Mouse (Mus musculus) embryonic facial prominence, embryonic 14.5 days (tissue): ENCODE data around the gene Rasal2. TPM values are rescaled to one million over a fixed set of nuclear protein-coding genes. Genes with fewer than 3 reads are reported as not detected.
A peak's percentile ranks its signal among the peaks of the same experiment; 100 is the strongest.

Experiments
- ATAC-seq: fragments of 200-750 bp; cut with Nextera tagmentation; 2 replicates; pipeline ENCODE4 v1.8.0; 2017; ENCODE audit warnings: low read depth, moderate number of reproducible peaks, moderate TSS enrichment
- DNase-seq: peaks from one replicate; pipeline ENCODE4 v3.0.0-alpha.2; 2015; ENCODE audit warnings: low spot score
- H3K27ac ChIP-seq: fragments of 300-500 bp; sonication (generic); replicated peaks from 2 replicates; pipeline ENCODE4 v1.5.1; 2014; ENCODE audit warnings: low read depth, mild to moderate bottlenecking, low read length, moderate library complexity
- H3K27me3 ChIP-seq: fragments of 300-500 bp; sonication (generic); replicated peaks from 2 replicates; pipeline ENCODE4 v1.6.1; 2014; ENCODE audit warnings: low read length; ENCODE audit not compliant: control insufficient read depth, insufficient read depth
- H3K36me3 ChIP-seq: fragments of 300-500 bp; sonication (generic); 2 replicates; pipeline ENCODE4 v1.6.1; 2014; ENCODE audit warnings: low read length, mixed read lengths; ENCODE audit not compliant: control insufficient read depth, insufficient read depth
- H3K4me1 ChIP-seq: fragments of 300-500 bp; sonication (generic); 2 replicates; pipeline ENCODE4 v1.6.1; 2014; ENCODE audit warnings: antibody characterized with exemption, low read length; ENCODE audit not compliant: control insufficient read depth, insufficient read depth
- H3K4me2 ChIP-seq: fragments of 300-500 bp; sonication (generic); 2 replicates; pipeline ENCODE4 v1.6.1; 2014; ENCODE audit warnings: low read depth, mild to moderate bottlenecking, low read length, moderate library complexity, mixed read lengths
- H3K4me3 ChIP-seq: fragments of 300-500 bp; sonication (generic); 2 replicates; pipeline ENCODE4 v1.5.1; 2014; ENCODE audit warnings: low read depth, mild to moderate bottlenecking, low read length
- H3K9ac ChIP-seq: fragments of 300-500 bp; sonication (generic); 2 replicates; pipeline ENCODE4 v1.6.1; 2014; ENCODE audit warnings: low read depth, mild to moderate bottlenecking, low read length, moderate library complexity, mixed read lengths
- H3K9me3 ChIP-seq: fragments of 300-500 bp; sonication (generic); 2 replicates; pipeline ENCODE4 v1.6.1; 2016; ENCODE audit warnings: low read length; ENCODE audit not compliant: control insufficient read depth
- WGBS: fragments of 180-500 bp; shearing (Covaris S2); extraction: QIAGEN DNeasy Blood & Tissue Kit; methylation state at CpG from one replicate; pipeline ENCODE4 v1.1.7; 2014; 5-methylcytosine and 5-hydroxymethylcytosine counted together
- polyA plus RNA-seq: library from polyadenylated mRNA; unstranded; fragments of >200 nt; fragmentation: Nextera tagmentation; extraction: Ambion mirVana; gene quantifications from 2 replicates; pipeline ENCODE4 v1.2.1, GENCODE M21; 2014

The Rasal2 gene
- polyA plus RNA-seq = 12.9 and 14.8 TPM in 2 replicates

- DNase-seq = peak; percentile 99
- peak within 1 kb of the TSS; percentile 85 for H3K9ac ChIP-seq
Measured at GRCm38 (mm10) chr1:157412454-157413369, at the start of gene Rasal2. Rasal2 (minus strand) TSS chr1:157412595.

DNA sequence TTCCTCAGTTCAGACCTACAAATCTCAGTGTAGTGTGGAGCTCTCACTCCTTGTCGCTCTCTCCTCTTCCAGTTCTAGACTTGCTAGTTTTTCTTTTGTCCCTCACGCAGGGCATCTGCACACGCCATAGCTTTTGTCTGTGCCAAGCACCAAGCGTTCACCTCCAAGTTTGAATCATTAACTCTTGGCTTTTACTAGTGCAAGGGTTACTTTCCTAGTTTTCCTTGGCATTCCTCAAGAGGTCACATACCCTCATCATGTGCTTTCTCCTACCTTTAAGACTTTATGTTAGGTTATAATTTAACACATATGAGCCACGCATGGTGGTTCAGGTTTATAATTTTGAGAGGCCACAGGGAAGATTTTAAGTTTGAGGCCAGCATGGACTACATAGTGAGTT, 48.9 kb upstream of the Rasal2 start:
- H3K36me3 ChIP-seq = no peaks in the 10 kb centered on the region
- H3K4me1 ChIP-seq = no peaks in the 10 kb centered on the region
- no peak overlapping the region for H3K4me3 ChIP-seq
- no peaks in the 10 kb centered on the region for H3K27me3 ChIP-seq
- WGBS = 96% methylated on average over 5 of the region's 5 CpGs
- H3K4me2 ChIP-seq = no peak overlapping the region
- no peak overlapping the region for H3K27ac ChIP-seq
- DNase-seq (no peak), ATAC-seq (no peak)
- no peak overlapping the region for H3K9ac ChIP-seq
- no peaks in the 10 kb centered on the region for H3K9me3 ChIP-seq

More at GRCm38 (mm10) chr1:157412454-157413369, at the start of gene Rasal2:
- WGBS = 1% methylated on average over 47 of the region's 62 CpGs
- Histone ChIP-seq H3K4me2 (peak within 1 kb of the TSS; percentile 84), H3K4me3 (peak within 1 kb of the TSS; percentile 87), H3K9me3 (no peaks in the 10 kb centered on the region), H3K27ac (peak within 1 kb of the TSS; percentile 91), H3K27me3 (no peaks in the 10 kb centered on the region), H3K36me3 (no peaks in the 10 kb centered on the region), H3K4me1 (peaks cover 8% of the 10 kb centered on the region)
- peak; percentile 98 for ATAC-seq

- Histone ChIP-seq H3K4me3 (no peak overlapping the region), H3K9me3 (no peaks in the 10 kb centered on the region), H3K4me2 (no peak overlapping the region), H3K36me3 (no peaks in the 10 kb centered on the region), H3K9ac (no peak overlapping the region), H3K27ac (no peak overlapping the region), H3K27me3 (no peaks in the 10 kb centered on the region), H3K4me1 (no peaks in the 10 kb centered on the region)
- peak; percentile 79 for DNase-seq
- WGBS = 85% methylated on average over 5 of the region's 5 CpGs
- ATAC-seq = 0 out of 2 replicates have a peak, but pooled peaks have one; percentile 30
Measured at GRCm38 (mm10) chr1:157459904-157460303, 47.5 kb upstream of the Rasal2 start.

- peak; percentile 89 for DNase-seq
- WGBS = 12% methylated on average over 21 of the region's 29 CpGs
- Histone ChIP-seq H3K36me3 (no peaks in the 10 kb centered on the region), H3K4me3 (peak within 1 kb of the TSS; percentile 34), H3K4me1 (no peaks in the 10 kb centered on the region), H3K27ac (peak within 1 kb of the TSS; percentile 48), H3K4me2 (peak within 1 kb of the TSS; percentile 60), H3K27me3 (no peaks in the 10 kb centered on the region), H3K9ac (peak within 1 kb of the TSS; percentile 60), H3K9me3 (no peaks in the 10 kb centered on the region)
- peak; percentile 89 for ATAC-seq
Measured at GRCm38 (mm10) chr1:157458421-157459208, 46.2 kb upstream of the Rasal2 start, which contains the start of gene Cryzl2. Cryzl2 (plus strand) TSS chr1:157458577.

- Histone ChIP-seq H3K27ac (peak overlapping the region; percentile 48; the same call in 1 of the 2 replicates), H3K4me1 (no peaks in the 10 kb centered on the region), H3K27me3 (no peaks in the 10 kb centered on the region), H3K9ac (no peak overlapping the region), H3K9me3 (no peaks in the 10 kb centered on the region), H3K4me2 (peak overlapping the region; percentile 60; the same call in 1 of the 2 replicates), H3K36me3 (no peaks in the 10 kb centered on the region), H3K4me3 (peak overlapping the region; percentile 34; the same call in 1 of the 2 replicates)
- peak; percentile 45; the same call in 1 of the 2 replicates for ATAC-seq
- 81% methylated on average over 3 of the region's 3 CpGs for WGBS
- DNase-seq = no peak
Measured at GRCm38 (mm10) chr1:157457789-157458188, 45.4 kb upstream of the Rasal2 start.

DNA sequence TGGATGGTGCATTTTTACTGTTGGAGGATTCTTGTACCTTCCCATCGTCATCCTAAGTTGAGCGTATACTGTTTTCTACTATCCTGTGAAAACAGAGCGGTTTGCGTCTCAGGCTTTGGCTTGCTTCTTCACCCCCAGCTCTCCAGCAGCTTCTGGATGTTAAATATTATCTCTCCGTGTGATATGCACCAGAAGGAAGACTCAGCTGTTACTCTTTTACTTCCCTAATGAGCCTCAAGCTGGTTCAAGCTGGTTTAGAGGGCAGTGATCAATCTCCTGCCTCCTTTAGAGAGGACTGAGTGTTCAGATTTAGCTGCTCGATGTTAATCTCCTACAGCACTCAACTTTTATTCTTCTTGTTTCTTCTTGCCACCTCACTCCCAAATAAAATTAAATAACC, 42.5 kb upstream of the Rasal2 start:
- Histone ChIP-seq H3K9me3 (no peaks in the 10 kb centered on the region), H3K4me2 (no peak overlapping the region), H3K27me3 (peaks cover 11% of the 10 kb centered on the region), H3K27ac (no peak overlapping the region), H3K36me3 (no peaks in the 10 kb centered on the region), H3K4me3 (no peak overlapping the region), H3K4me1 (peaks cover 4% of the 10 kb centered on the region), H3K9ac (no peak overlapping the region)
- no peak for DNase-seq
- 83% methylated on average over 6 of the region's 6 CpGs for WGBS
- ATAC-seq = no peak

- peaks cover 10% of the 10 kb centered on the region for H3K4me1 ChIP-seq
- ATAC-seq = no peak
- no peak overlapping the region for H3K4me3 ChIP-seq
- no peak overlapping the region for H3K9ac ChIP-seq
- H3K9me3 ChIP-seq = no peaks in the 10 kb centered on the region
- DNase-seq = no peak
- H3K27me3 ChIP-seq = peaks cover 17% of the 10 kb centered on the region
- WGBS = 55% methylated on average over 5 of the region's 5 CpGs
- H3K36me3 ChIP-seq = no peaks in the 10 kb centered on the region
- no peak overlapping the region for H3K4me2 ChIP-seq
- H3K27ac ChIP-seq = no peak overlapping the region
Measured at GRCm38 (mm10) chr1:157452759-157453549, 40.6 kb upstream of the Rasal2 start.

GRCm38 (mm10) chr1:157452284-157452683, 39.9 kb upstream of the Rasal2 start:
- H3K4me2 ChIP-seq = no peak overlapping the region
- DNase-seq (no peak), ATAC-seq (no peak)
- no peak overlapping the region for H3K27ac ChIP-seq
- H3K9ac ChIP-seq = no peak overlapping the region
- no peaks in the 10 kb centered on the region for H3K36me3 ChIP-seq
- no peak overlapping the region for H3K4me3 ChIP-seq
- 70% methylated on average over 3 of the region's 3 CpGs for WGBS
- peaks cover 10% of the 10 kb centered on the region for H3K4me1 ChIP-seq
- peaks cover 21% of the 10 kb centered on the region for H3K27me3 ChIP-seq
- no peaks in the 10 kb centered on the region for H3K9me3 ChIP-seq
